Mouse (Mus musculus): ENCODE measurements at regions not wholly inside any gene's neighbourhood (a gene's known extent, or its start where the extent isn't known, plus 50 kb on each side); places are given as distances from the start of the nearest gene placed in this dataset.

DNA sequence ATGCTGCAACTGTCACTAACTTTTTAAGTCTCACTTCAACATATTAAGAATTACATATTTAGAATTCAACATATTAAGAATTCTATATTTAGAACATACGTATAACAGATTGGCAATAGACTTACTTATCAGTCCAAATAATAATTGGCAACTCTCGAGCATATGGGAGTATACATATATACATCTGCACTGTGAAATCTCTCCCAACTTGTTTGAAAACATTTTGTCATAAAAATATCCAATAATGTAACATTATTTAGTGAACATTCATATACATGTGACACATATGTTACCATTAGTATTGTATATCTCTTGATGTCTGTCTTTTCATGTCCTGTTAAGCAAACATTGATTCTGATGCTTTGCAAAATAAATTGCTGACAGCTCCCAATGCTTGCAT lies 768.8 kb upstream of the Cdh18 start:
- 82% methylated on average over 2 of the region's 2 CpGs for WGBS
- no peak for ATAC-seq (replicated peaks)
- H3K4me2 ChIP-seq: no peak overlapping the region

DNA sequence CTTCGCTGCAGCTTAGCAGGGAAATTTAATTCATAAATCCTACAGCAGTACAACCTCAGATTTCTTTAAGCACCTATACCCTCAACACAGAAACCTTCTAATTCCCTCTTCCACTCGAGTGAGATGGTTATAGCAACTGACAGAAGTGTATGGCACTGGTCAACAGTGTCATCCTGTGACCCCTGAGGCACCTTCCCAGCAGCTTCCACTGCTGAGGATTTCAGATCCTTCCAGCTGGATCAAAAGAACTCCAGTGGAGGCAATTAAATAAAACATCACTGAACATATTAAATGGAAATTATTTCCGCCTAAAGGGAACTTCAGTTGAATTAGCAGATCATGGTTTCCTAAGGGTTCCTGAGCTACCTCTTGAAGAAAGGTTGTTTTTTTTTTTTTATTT lies 768.1 kb upstream of the Cdh18 start:
- Histone ChIP-seq H3K36me3 (replicated peaks) (no peaks in the 10 kb centered on the region), H3K9ac (no peak overlapping the region), H3K27ac (no peak overlapping the region), H3K9me3 (no peaks in the 10 kb centered on the region), H3K27me3 (replicated peaks) (no peaks in the 10 kb centered on the region), H3K4me1 (no peaks in the 10 kb centered on the region), H3K4me3 (no peak overlapping the region), H3K4me2 (no peak overlapping the region)
- 49% methylated on average over 3 of the region's 3 CpGs for WGBS
- peak; percentile 52 for ATAC-seq (replicated peaks)

More for the DNA sequence above, 768.8 kb upstream of the Cdh18 start:
- H3K36me3 ChIP-seq (replicated peaks): no peaks in the 10 kb centered on the region
- H3K4me1 ChIP-seq: no peaks in the 10 kb centered on the region
- no peaks in the 10 kb centered on the region for H3K27me3 ChIP-seq (replicated peaks)
- H3K9ac ChIP-seq: no peak overlapping the region
- H3K27ac ChIP-seq: no peak overlapping the region
- H3K4me3 ChIP-seq: no peak overlapping the region
- H3K9me3 ChIP-seq: no peaks in the 10 kb centered on the region
